Mouse (Mus musculus): ENCODE data around the gene Coro2a. TPM values are rescaled to one million over a fixed set of nuclear protein-coding genes. Genes with fewer than 3 reads are reported as not detected.
"Not testable (repeated sequence)": the region's sequence is repeated elsewhere in the genome, so short reads cannot be mapped to it uniquely, and the experiment has no call there.

Gene Coro2a
- polyA plus RNA-seq, 1 experiment: 312 TPM

GRCm38 (mm10) chr4:46578228-46578627, 23.8 kb downstream of the Coro2a start:
- no peak overlapping the region for H3K4me3 ChIP-seq (ENCODE audit: low read depth, low read length)
- H3K36me3 ChIP-seq (ENCODE audit: control insufficient read depth, insufficient read depth, low read length): peaks cover 16% of the 10 kb centered on the region
- peaks cover 16% of the 10 kb centered on the region for H3K4me1 ChIP-seq (ENCODE audit: control insufficient read depth, insufficient read depth, insufficient read length, low read length)
- 41% methylated on average over 1 of the region's 1 CpGs for WGBS
- peak overlapping the region; percentile 94 for H3K27ac ChIP-seq (ENCODE audit: insufficient read depth, low read depth, low read length)
- no peak for TF ChIP-seq CTCF (IDR thresholded peaks at IDR 0.05; ENCODE audit: extremely low read depth, insufficient read length, insufficient replicate concordance, low read depth, low read length)
- no peaks in the 10 kb centered on the region for H3K27me3 ChIP-seq (ENCODE audit: control insufficient read depth, insufficient read depth, low read length)

DNA sequence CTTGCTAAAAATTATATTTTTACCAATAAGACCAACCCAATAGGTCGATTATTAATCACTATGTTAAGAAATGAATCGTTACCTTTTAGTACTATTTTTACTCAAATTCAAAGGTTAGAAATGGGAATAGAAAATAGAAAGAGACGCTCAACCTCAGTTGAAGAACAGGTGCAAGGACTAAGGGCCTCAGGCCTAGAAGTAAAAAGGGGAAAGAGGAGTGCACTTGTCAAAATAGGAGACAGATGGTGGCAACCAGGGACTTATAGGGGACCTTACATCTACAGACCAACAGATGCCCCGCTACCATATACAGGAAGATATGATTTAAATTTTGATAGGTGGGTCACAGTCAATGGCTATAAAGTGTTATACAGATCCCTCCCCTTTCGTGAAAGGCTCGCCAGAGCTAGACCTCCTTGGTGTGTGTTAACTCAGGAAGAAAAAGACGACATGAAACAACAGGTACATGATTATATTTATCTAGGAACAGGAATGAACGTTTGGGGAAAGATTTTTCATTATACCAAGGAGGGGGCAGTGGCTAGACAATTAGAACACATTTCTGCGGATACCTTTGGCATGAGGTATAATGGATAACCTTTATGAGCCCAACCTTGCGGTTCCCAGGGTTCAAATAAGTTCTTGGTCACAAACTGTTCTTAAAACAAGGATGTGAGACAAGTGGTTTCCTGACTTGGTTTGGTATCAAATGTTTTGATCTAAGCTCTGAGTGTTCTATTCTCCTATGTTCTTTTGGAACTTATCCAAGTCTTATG, 26.3 kb downstream of the Coro2a start:
- peaks cover 14% of the 10 kb centered on the region; the same call in 1 of the 2 replicates for H3K36me3 ChIP-seq (ENCODE audit: control insufficient read depth, insufficient read depth, low read length)
- H3K4me1 ChIP-seq (ENCODE audit: control insufficient read depth, insufficient read depth, insufficient read length, low read length): peaks cover 32% of the 10 kb centered on the region
- not testable (repeated sequence) for H3K4me3 ChIP-seq (ENCODE audit: low read depth, low read length); H3K27ac ChIP-seq (ENCODE audit: insufficient read depth, low read depth, low read length); H3K27me3 ChIP-seq (ENCODE audit: control insufficient read depth, insufficient read depth, low read length)
- 39% methylated on average over 6 of the region's 10 CpGs for whole genome bisulfite sequencing

DNA sequence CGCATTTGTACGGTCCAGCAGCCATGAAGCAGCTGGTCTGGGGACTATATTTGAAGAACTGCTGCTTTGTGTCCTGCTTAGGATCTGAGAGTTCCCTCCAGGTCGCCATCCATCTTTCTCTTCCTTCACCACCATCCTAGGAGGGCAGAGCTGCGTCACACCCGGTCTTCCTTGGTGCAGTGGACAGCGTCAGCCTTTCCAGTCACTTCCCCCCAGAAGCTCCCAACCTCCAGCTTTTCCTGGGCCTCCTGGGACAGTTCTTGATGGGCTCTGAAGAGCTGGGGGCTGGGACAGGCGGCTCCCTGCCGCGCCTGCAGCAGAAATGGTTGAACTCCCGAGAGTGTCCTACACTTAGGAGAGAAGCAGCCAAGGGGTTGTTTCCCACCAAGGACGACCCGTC, 27.2 kb downstream of the Coro2a start:
- Histone ChIP-seq H3K27me3 (ENCODE audit: control insufficient read depth, insufficient read depth, low read length) (no peaks in the 10 kb centered on the region), H3K36me3 (ENCODE audit: control insufficient read depth, insufficient read depth, low read length) (peaks cover 14% of the 10 kb centered on the region; the same call in 1 of the 2 replicates), H3K4me1 (ENCODE audit: control insufficient read depth, insufficient read depth, insufficient read length, low read length) (peaks cover 32% of the 10 kb centered on the region), H3K4me3 (ENCODE audit: low read depth, low read length) (peak overlapping the region; percentile 35), H3K27ac (ENCODE audit: insufficient read depth, low read depth, low read length) (peak overlapping the region; percentile 98)
- TF ChIP-seq POLR2A (IDR thresholded peaks at IDR 0.05; ENCODE audit: low read depth, low read length): no peak
- no peak for TF ChIP-seq CTCF (IDR thresholded peaks at IDR 0.05; ENCODE audit: extremely low read depth, insufficient read length, insufficient replicate concordance, low read depth, low read length)
- 29% methylated on average over 10 of the region's 12 CpGs for WGBS

DNA sequence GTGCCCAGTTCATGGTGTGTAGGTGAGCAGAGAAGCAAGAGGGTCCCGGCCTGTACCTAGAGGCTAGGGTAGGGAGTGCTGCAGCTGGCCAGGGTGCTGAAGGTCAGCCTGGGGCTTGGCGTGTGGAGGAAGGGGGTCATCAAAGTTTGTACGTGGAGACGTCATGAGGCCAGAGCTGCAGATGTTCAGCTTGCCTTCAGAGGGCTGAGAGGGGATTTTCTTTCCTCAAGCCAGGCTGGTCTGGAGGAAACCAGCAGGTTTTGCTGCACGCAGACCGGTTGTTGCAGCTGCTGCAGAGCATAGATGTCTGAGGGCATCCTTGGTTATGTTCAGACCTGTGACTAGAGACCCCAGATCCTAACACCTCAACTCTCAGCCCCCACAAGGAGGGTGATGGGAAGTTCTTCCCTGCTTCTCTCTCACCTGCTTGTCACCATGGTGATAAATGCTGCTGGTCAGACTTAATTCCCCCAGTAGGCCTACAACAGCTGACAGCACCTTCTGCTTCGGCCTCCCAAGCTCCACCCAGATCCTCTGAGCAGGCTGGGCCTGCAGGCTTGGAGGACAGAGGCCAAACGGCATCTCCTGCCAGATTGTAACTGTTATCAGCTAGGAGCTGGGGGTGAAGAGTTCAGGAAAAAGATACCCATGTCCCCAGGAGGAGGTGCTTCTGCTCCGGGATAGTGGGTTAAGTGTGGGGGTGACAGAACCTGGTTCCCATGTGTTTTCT, 27.8 kb downstream of the Coro2a start:
- Histone ChIP-seq H3K27ac (ENCODE audit: insufficient read depth, low read depth, low read length) (peak overlapping the region; percentile 98), H3K27me3 (ENCODE audit: control insufficient read depth, insufficient read depth, low read length) (no peaks in the 10 kb centered on the region), H3K4me1 (ENCODE audit: control insufficient read depth, insufficient read depth, insufficient read length, low read length) (peaks cover 32% of the 10 kb centered on the region), H3K36me3 (ENCODE audit: control insufficient read depth, insufficient read depth, low read length) (peaks cover 14% of the 10 kb centered on the region; the same call in 1 of the 2 replicates), H3K4me3 (ENCODE audit: low read depth, low read length) (peak overlapping the region; percentile 35)
- TF ChIP-seq CTCF (IDR thresholded peaks at IDR 0.05; ENCODE audit: extremely low read depth, insufficient read length, insufficient replicate concordance, low read depth, low read length) (no peak), POLR2A (IDR thresholded peaks at IDR 0.05; ENCODE audit: low read depth, low read length) (peak; percentile 12; the same call in 1 of the 2 replicates)
- 37% methylated on average over 9 of the region's 9 CpGs for WGBS

DNA sequence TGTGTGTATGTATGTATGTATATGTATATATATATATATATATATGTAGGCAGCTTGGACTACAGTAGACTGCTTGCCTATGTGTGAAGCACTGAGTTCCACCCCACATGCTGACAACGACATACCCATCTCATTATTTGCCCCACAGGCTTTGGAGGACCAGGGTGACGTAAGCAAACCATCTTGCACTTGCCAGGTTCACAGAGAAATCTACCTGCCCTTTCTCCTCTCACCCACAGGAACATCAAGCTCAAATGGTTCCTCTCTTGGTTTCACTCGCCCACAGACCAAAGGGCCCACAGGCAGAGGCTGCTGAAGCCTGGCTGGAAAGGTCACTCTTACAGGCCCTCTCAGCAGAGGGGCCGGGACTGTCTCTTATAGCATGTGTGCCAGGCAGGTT, 29.4 kb downstream of the Coro2a start:
- TF ChIP-seq CTCF (IDR thresholded peaks at IDR 0.05; ENCODE audit: extremely low read depth, insufficient read length, insufficient replicate concordance, low read depth, low read length): no peak
- no peak for TF ChIP-seq POLR2A (IDR thresholded peaks at IDR 0.05; ENCODE audit: low read depth, low read length)
- Histone ChIP-seq H3K27ac (ENCODE audit: insufficient read depth, low read depth, low read length) (peak overlapping the region; percentile 98), H3K27me3 (ENCODE audit: control insufficient read depth, insufficient read depth, low read length) (no peaks in the 10 kb centered on the region), H3K4me1 (ENCODE audit: control insufficient read depth, insufficient read depth, insufficient read length, low read length) (peaks cover 39% of the 10 kb centered on the region), H3K36me3 (ENCODE audit: control insufficient read depth, insufficient read depth, low read length) (peaks cover 18% of the 10 kb centered on the region), H3K4me3 (ENCODE audit: low read depth, low read length) (no peak overlapping the region)
- 77% methylated on average over 4 of the region's 4 CpGs for WGBS

DNA sequence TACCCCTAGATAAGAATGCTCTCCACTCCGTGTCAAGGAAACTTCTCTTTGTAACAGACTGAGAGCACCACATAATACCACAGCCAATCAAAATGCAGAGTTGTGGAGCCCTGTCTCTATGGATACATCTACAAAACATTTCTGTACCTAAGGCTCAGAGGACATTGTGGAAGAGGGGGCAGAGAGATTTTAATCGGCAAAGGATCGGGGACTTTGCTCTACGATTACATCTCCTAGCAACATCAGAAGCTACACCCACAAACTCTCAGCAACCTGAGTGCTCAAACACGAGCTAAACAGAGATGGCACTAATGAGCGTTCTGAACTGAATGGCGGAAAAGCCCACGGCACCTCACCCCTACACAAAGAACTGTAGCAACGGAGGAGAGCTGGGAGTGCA, 30.3 kb downstream of the Coro2a start:
- 49% methylated on average over 9 of the region's 9 CpGs for WGBS
- Histone ChIP-seq H3K27me3 (ENCODE audit: control insufficient read depth, insufficient read depth, low read length) (no peaks in the 10 kb centered on the region), H3K36me3 (ENCODE audit: control insufficient read depth, insufficient read depth, low read length) (peaks cover 18% of the 10 kb centered on the region), H3K27ac (ENCODE audit: insufficient read depth, low read depth, low read length) (peak overlapping the region; percentile 84), H3K4me1 (ENCODE audit: control insufficient read depth, insufficient read depth, insufficient read length, low read length) (peaks cover 40% of the 10 kb centered on the region), H3K4me3 (ENCODE audit: low read depth, low read length) (no peak overlapping the region)
- no peak for TF ChIP-seq CTCF (IDR thresholded peaks at IDR 0.05; ENCODE audit: extremely low read depth, insufficient read length, insufficient replicate concordance, low read depth, low read length)
- no peak for TF ChIP-seq POLR2A (IDR thresholded peaks at IDR 0.05; ENCODE audit: low read depth, low read length)

DNA sequence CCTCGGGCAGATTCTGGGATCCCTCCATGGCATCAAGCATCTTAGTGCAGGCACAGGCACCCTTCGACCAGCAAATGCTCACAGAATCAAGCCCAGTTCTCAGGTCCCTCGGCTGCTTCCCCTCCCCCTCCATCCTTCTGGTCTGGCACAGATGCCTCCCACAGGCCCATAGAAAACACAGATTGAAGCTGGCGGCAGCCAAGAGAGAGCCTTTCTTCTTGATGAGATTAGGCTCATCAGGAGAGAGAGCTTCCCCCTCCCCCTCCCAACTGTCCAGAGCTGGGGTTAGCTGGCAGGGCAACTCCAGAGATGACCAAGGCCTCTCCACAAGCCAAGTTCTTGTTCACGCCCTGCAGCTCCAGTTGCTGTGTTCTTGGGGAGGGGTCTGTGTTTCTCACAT, 32.3 kb downstream of the Coro2a start:
- Histone ChIP-seq H3K4me1 (ENCODE audit: control insufficient read depth, insufficient read depth, insufficient read length, low read length) (peaks cover 50% of the 10 kb centered on the region), H3K36me3 (ENCODE audit: control insufficient read depth, insufficient read depth, low read length) (peaks cover 14% of the 10 kb centered on the region), H3K27ac (ENCODE audit: insufficient read depth, low read depth, low read length) (no peak overlapping the region), H3K27me3 (ENCODE audit: control insufficient read depth, insufficient read depth, low read length) (no peaks in the 10 kb centered on the region), H3K4me3 (ENCODE audit: low read depth, low read length) (no peak overlapping the region)
- TF ChIP-seq POLR2A (IDR thresholded peaks at IDR 0.05; ENCODE audit: low read depth, low read length) (no peak), CTCF (IDR thresholded peaks at IDR 0.05; ENCODE audit: extremely low read depth, insufficient read length, insufficient replicate concordance, low read depth, low read length) (no peak)
- WGBS: 86% methylated on average over 5 of the region's 5 CpGs

All from small intestine, adult 2 months (tissue).